Mouse (Mus musculus) neural tube, embryonic 11.5 days (tissue): ENCODE measurements around the gene Ifna6. TPM values are rescaled to one million over a fixed set of nuclear protein-coding genes. Genes with fewer than 3 reads are reported as not detected.
"Not testable (repeated sequence)": the region's sequence is repeated elsewhere in the genome, so short reads cannot be mapped to it uniquely, and the experiment has no call there.

Experiments used
- ATAC-seq: fragments of 200-750 bp; cut with Nextera tagmentation; 2 replicates; pipeline ENCODE4 v1.8.0; 2017; ENCODE audit warnings: moderate number of reproducible peaks, mild to moderate bottlenecking, moderate TSS enrichment, moderate library complexity; ENCODE audit not compliant: insufficient read depth, low FRiP score, low TSS enrichment
- DNase-seq: peaks from one replicate; pipeline ENCODE4 v3.0.0-alpha.2; 2015; ENCODE audit warnings: low spot score
- H3K27ac ChIP-seq: fragments of 300-500 bp; sonication (generic); 2 replicates; pipeline ENCODE4 v1.5.1; 2014; ENCODE audit warnings: low read depth, mild to moderate bottlenecking, low read length
- H3K27me3 ChIP-seq: fragments of 300-500 bp; sonication (generic); 2 replicates; pipeline ENCODE4 v1.6.1; 2014; ENCODE audit warnings: mild to moderate bottlenecking, low read length, mixed read lengths; ENCODE audit not compliant: control insufficient read depth, insufficient read depth
- H3K36me3 ChIP-seq: fragments of 300-500 bp; sonication (generic); 2 replicates; pipeline ENCODE4 v1.6.1; 2014; ENCODE audit warnings: mild to moderate bottlenecking, low read length, moderate library complexity, mixed read lengths; ENCODE audit not compliant: control insufficient read depth, insufficient read depth
- H3K4me1 ChIP-seq: fragments of 300-500 bp; sonication (generic); 2 replicates; pipeline ENCODE4 v1.6.1; 2014; ENCODE audit warnings: low read length, mixed read lengths; ENCODE audit not compliant: control insufficient read depth, insufficient read depth
- H3K4me2 ChIP-seq: fragments of 300-500 bp; sonication (generic); 2 replicates; pipeline ENCODE4 v1.6.1; 2014; ENCODE audit warnings: low read depth, mild to moderate bottlenecking, moderate library complexity
- H3K4me3 ChIP-seq: fragments of 300-500 bp; sonication (generic); 2 replicates; pipeline ENCODE4 v1.5.1; 2014; ENCODE audit warnings: low read depth, low read length
- H3K9ac ChIP-seq: fragments of 300-500 bp; sonication (generic); 2 replicates; pipeline ENCODE4 v1.6.1; 2014; ENCODE audit warnings: mild to moderate bottlenecking, low read length
- H3K9me3 ChIP-seq: fragments of 300-500 bp; sonication (generic); 2 replicates; pipeline ENCODE4 v1.6.1; 2016; ENCODE audit warnings: low read length; ENCODE audit not compliant: control insufficient read depth
- WGBS: fragments of 180-500 bp; shearing (Covaris S2); extraction: QIAGEN DNeasy Blood & Tissue Kit; methylation state at CpG from one replicate; pipeline ENCODE4 v1.1.7; 2014; 5-methylcytosine and 5-hydroxymethylcytosine counted together
- polyA plus RNA-seq: library from polyadenylated mRNA; unstranded; fragments of >200 nt; fragmentation: Nextera tagmentation; extraction: Ambion mirVana; gene quantifications from 2 replicates; pipeline ENCODE4 v1.2.1, GENCODE M21; 2014

Gene Ifna6
- not detected in 2 replicates for polyA plus RNA-seq

- ATAC-seq, H3K4me2 ChIP-seq, H3K27ac ChIP-seq, H3K27me3 ChIP-seq, H3K4me3 ChIP-seq, H3K9me3 ChIP-seq, H3K36me3 ChIP-seq, DNase-seq, H3K9ac ChIP-seq, H3K4me1 ChIP-seq: not testable (repeated sequence)
Observed at GRCm38 (mm10) chr4:88827116-88827515, at the start of gene Ifna6. Gene Ifna6, plus strand, starts transcription at chr4:88827416.

- H3K9ac ChIP-seq, H3K27ac ChIP-seq, H3K4me1 ChIP-seq, ATAC-seq, DNase-seq, H3K27me3 ChIP-seq, H3K36me3 ChIP-seq, H3K9me3 ChIP-seq, H3K4me3 ChIP-seq, H3K4me2 ChIP-seq: not testable (repeated sequence)
- WGBS = no CpG with 5 or more reads among the region's 29 CpGs
Observed at GRCm38 (mm10) chr4:88779550-88779949, 47.7 kb upstream of the Ifna6 start, which contains the start of gene Gm13272. Gene Gm13272, plus strand, starts transcription at chr4:88779850.

GRCm38 (mm10) chr4:88780320-88780719 lies 46.9 kb upstream of the Ifna6 start:
- not testable (repeated sequence) for H3K27ac ChIP-seq, H3K4me2 ChIP-seq, DNase-seq, ATAC-seq, H3K9me3 ChIP-seq, H3K4me1 ChIP-seq, H3K27me3 ChIP-seq, H3K9ac ChIP-seq, H3K36me3 ChIP-seq, H3K4me3 ChIP-seq
- 55% methylated on average over 15 of the region's 18 CpGs for WGBS

GRCm38 (mm10) chr4:88781831-88782230 lies 45.4 kb upstream of the Ifna6 start, which contains the start of gene Ifnz:
Gene Ifnz, plus strand, starts transcription at chr4:88782131.
- H3K4me3 ChIP-seq, H3K27ac ChIP-seq, H3K4me2 ChIP-seq, H3K27me3 ChIP-seq, H3K4me1 ChIP-seq, H3K36me3 ChIP-seq, DNase-seq, ATAC-seq, H3K9ac ChIP-seq, H3K9me3 ChIP-seq: not testable (repeated sequence)
- 11% methylated on average over 3 of the region's 7 CpGs for WGBS

GRCm38 (mm10) chr4:88782335-88782734 lies 44.9 kb upstream of the Ifna6 start:
- H3K4me2 ChIP-seq, H3K9ac ChIP-seq, H3K9me3 ChIP-seq, H3K4me3 ChIP-seq, ATAC-seq, H3K4me1 ChIP-seq, H3K27me3 ChIP-seq, H3K27ac ChIP-seq, H3K36me3 ChIP-seq, DNase-seq: not testable (repeated sequence)
- no CpG with 5 or more reads among the region's 31 CpGs for WGBS

- ATAC-seq, H3K27me3 ChIP-seq, H3K4me2 ChIP-seq, DNase-seq, H3K9ac ChIP-seq, H3K4me3 ChIP-seq, H3K27ac ChIP-seq, H3K36me3 ChIP-seq, H3K9me3 ChIP-seq, H3K4me1 ChIP-seq: not testable (repeated sequence)
- no CpG with 5 or more reads among the region's 27 CpGs for WGBS
Observed at GRCm38 (mm10) chr4:88785409-88785808, 41.8 kb upstream of the Ifna6 start, which contains the start of gene Gm13276. Gene Gm13276, plus strand, starts transcription at chr4:88785709.

GRCm38 (mm10) chr4:88788402-88788801 lies 38.8 kb upstream of the Ifna6 start, which contains the start of gene Gm13277:
Gene Gm13277, plus strand, starts transcription at chr4:88788632.
- not testable (repeated sequence) for H3K9ac ChIP-seq, H3K4me1 ChIP-seq, H3K4me3 ChIP-seq, H3K4me2 ChIP-seq, H3K27ac ChIP-seq, DNase-seq, H3K36me3 ChIP-seq, H3K9me3 ChIP-seq, ATAC-seq, H3K27me3 ChIP-seq
- 0% methylated on average over 1 of the region's 28 CpGs for WGBS

GRCm38 (mm10) chr4:88791250-88791649 lies 36.0 kb upstream of the Ifna6 start, which contains the start of gene Gm13278:
Gene Gm13278, plus strand, starts transcription at chr4:88791550.
- no CpG with 5 or more reads among the region's 28 CpGs for WGBS
- H3K4me1 ChIP-seq, H3K9ac ChIP-seq, DNase-seq, H3K27me3 ChIP-seq, H3K36me3 ChIP-seq, ATAC-seq, H3K27ac ChIP-seq, H3K4me2 ChIP-seq, H3K9me3 ChIP-seq, H3K4me3 ChIP-seq: not testable (repeated sequence)

GRCm38 (mm10) chr4:88793936-88794675 lies 33.1 kb upstream of the Ifna6 start, which contains the start of gene Gm13275:
Gene Gm13275, plus strand, starts transcription at chr4:88794487.
- not testable (repeated sequence) for H3K27ac ChIP-seq, H3K9me3 ChIP-seq, H3K4me3 ChIP-seq, H3K4me2 ChIP-seq, ATAC-seq, H3K36me3 ChIP-seq, H3K9ac ChIP-seq, H3K4me1 ChIP-seq, DNase-seq, H3K27me3 ChIP-seq
- WGBS = 0% methylated on average over 5 of the region's 52 CpGs
